Mouse (Mus musculus): Measurements from ENCODE around the gene Ahr.

Gene Ahr

GRCm38 (mm10) chr12:35503586-35503985 is 31.3 kb downstream of the Ahr start:
- DNase-seq (ENCODE audit: low spot score in 2 of 2): no peak

GRCm38 (mm10) chr12:35501476-35501875 is 33.4 kb downstream of the Ahr start:
- no peak for DNase-seq (ENCODE audit: low spot score in 2 of 2)

GRCm38 (mm10) chr12:35495195-35495594 is 39.6 kb downstream of the Ahr start:
- no peak for DNase-seq (ENCODE audit: low spot score in 2 of 2)

- no peak for DNase-seq (ENCODE audit: low spot score in 2 of 2)
Observed at GRCm38 (mm10) chr12:35480764-35481163, 54.1 kb downstream of the Ahr start.

GRCm38 (mm10) chr12:35478906-35479305 is 55.9 kb downstream of the Ahr start:
- no peak for DNase-seq (ENCODE audit: low spot score in 2 of 2)

- no peak for DNase-seq (ENCODE audit: low spot score in 2 of 2)
Observed at GRCm38 (mm10) chr12:35463457-35463856, 71.4 kb downstream of the Ahr start.

- no peak for DNase-seq (ENCODE audit: low spot score in 2 of 2)
Observed at GRCm38 (mm10) chr12:35462667-35463066, 72.2 kb downstream of the Ahr start.

- DNase-seq (ENCODE audit: low spot score in 2 of 2): no peak
Observed at GRCm38 (mm10) chr12:35459662-35460061, 75.2 kb downstream of the Ahr start.
